ENCODE assay signal across 8 mouse cellular contexts in the genomic region with DNA sequence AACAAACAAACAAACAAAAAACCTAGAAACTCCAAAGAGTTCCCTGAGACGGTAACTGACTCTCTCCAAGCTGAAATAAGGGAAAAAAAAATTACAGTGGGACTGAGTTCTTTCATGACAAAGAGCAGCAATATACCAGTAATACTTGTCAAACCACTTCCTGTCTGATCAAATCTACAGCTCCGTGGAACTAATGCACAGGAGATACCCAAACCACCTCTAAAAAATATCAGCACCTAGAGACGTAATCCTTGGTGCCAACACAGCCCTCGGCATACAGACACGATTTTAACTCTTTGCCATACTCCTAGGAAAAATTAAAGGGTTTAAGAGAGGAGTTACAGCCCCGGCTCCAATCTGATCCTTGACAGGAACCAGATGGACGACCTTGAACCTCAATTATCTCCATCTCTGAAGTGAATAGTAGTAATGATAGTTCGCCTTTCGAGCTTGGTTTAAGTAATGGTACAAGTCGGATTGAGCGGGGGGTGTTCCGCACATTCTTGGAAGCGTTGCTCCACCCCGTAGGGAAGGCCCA. TPM values are rescaled to one million over a fixed set of nuclear protein-coding genes. Genes with fewer than 3 reads are reported as not detected.
DNase-seq lines count a peak whose midpoint lies in the region; ATAC-seq and TF ChIP-seq lines count a peak whose summit lies in the region.

No protein-coding gene starts in this region.

- H3K9ac ChIP-seq in hindbrain, postnatal 0 days (replicated peaks; ENCODE audit: low read length): peak overlapping the region; percentile 89

- H3ac ChIP-seq in myocyte (ENCODE audit: control insufficient read depth, insufficient read length): peak overlapping the region; percentile 57

- H3K27ac ChIP-seq in layer of hippocampus, adult 2 months: peak overlapping the region; percentile 96
- peak overlapping the region; percentile 63 for H3K27ac ChIP-seq in brown adipose tissue, adult 24 weeks (replicated peaks; ENCODE audit: low read depth, low read length)
- peak overlapping the region; percentile 94 for H3K27ac ChIP-seq in hindbrain, postnatal 0 days

- H3K4me3 ChIP-seq in layer of hippocampus, adult 2 months: peak overlapping the region; percentile 78
- H3K4me3 ChIP-seq in brown adipose tissue, adult 24 weeks (ENCODE audit: insufficient read depth, low read depth, low read length): peak overlapping the region; percentile 74
- H3K4me3 ChIP-seq in hindbrain, postnatal 0 days (ENCODE audit: low read length): peak overlapping the region; percentile 78
- H3K4me3 ChIP-seq in myocyte: peak overlapping the region; percentile 75

- H3K4me2 ChIP-seq in hindbrain, postnatal 0 days (ENCODE audit: low read depth, low read length): peak overlapping the region; percentile 65
- H3K4me2 ChIP-seq in myocyte (ENCODE audit: low read depth): peak overlapping the region; percentile 97

- peaks cover 15% of the 10 kb centered on the region for H3K36me3 ChIP-seq in hindbrain, postnatal 0 days (ENCODE audit: insufficient read depth, low read length)
- H3K36me3 ChIP-seq in myocyte (ENCODE audit: control insufficient read depth, insufficient read depth): peaks cover 7% of the 10 kb centered on the region

- 5% methylated on average over 14 of the region's 14 CpGs for WGBS in hindbrain, postnatal 0 days

- TF ChIP-seq POLR2A in myocyte (IDR thresholded peaks at IDR 0.05; ENCODE audit: insufficient read length, low read depth): no peak

- H3K9me3 ChIP-seq in hindbrain, postnatal 0 days (ENCODE audit: low read length): no peaks in the 10 kb centered on the region

- DNase-seq in layer of hippocampus, adult 2 months (ENCODE audit: low spot score in 2 of 2): no peak
- no peak for DNase-seq in layer of hippocampus, adult 9-10 months (ENCODE audit: low spot score)
- no peak for DNase-seq in hindbrain, postnatal 0 days (ENCODE audit: low spot score)
- no peak for DNase-seq in gastrocnemius, postnatal 10 days
- no peak for DNase-seq in left cerebral cortex, postnatal 4 days
- DNase-seq in adrenal gland, postnatal 36 days: no peak

- TF ChIP-seq CTCF in layer of hippocampus, adult 2 months (conservative IDR thresholded peaks at IDR 0.05): no peak
- TF ChIP-seq CTCF in hindbrain, postnatal 0 days (IDR thresholded peaks at IDR 0.05; ENCODE audit: low read depth): no peak

- H3K4me1 ChIP-seq in brown adipose tissue, adult 24 weeks (ENCODE audit: control insufficient read depth, insufficient read depth, insufficient read length, low read length): no peaks in the 10 kb centered on the region
- 0 out of 2 replicates have a peak, but pooled peaks cover 8% of the 10 kb centered on the region for H3K4me1 ChIP-seq in hindbrain, postnatal 0 days (ENCODE audit: insufficient read depth, low read length)

- no peak for ATAC-seq in hindbrain, postnatal 0 days

- no peaks in the 10 kb centered on the region for H3K27me3 ChIP-seq in hindbrain, postnatal 0 days (ENCODE audit: insufficient read depth, low read length)
- H3K27me3 ChIP-seq in myocyte (ENCODE audit: control insufficient read depth, insufficient read depth, insufficient read length): no peaks in the 10 kb centered on the region

- intact Hi-C loops in left cerebral cortex, postnatal 4 days (cut with DNase I): no loop called here

- H3K79me2 ChIP-seq in myocyte (ENCODE audit: control insufficient read depth, insufficient read depth): peaks cover 25% of the 10 kb centered on the region

TF ChIP-seq in myocyte, 11 proteins besides CTCF, POLR2A, EP300 and RAD21:
- TF ChIP-seq MYOD1 (IDR thresholded peaks at IDR 0.05; ENCODE audit: control insufficient read depth in 1 of 3, insufficient read length in 2 of 3, low read depth in 2 of 3): no peak
- TF ChIP-seq TCF12 (IDR thresholded peaks at IDR 0.05; ENCODE audit: insufficient read depth, poor library complexity, severe bottlenecking): no peak
- TF ChIP-seq MYOG (IDR thresholded peaks at IDR 0.05; ENCODE audit: control insufficient read depth in 1 of 3, insufficient read depth in 1 of 3, insufficient read length in 2 of 3, low read depth in 2 of 3): no peak
- TF ChIP-seq REST (IDR thresholded peaks at IDR 0.05; ENCODE audit: insufficient read depth, insufficient read length): no peak
- no peak for TF ChIP-seq POLR2AphosphoS2 (IDR thresholded peaks at IDR 0.05; ENCODE audit: insufficient read length, low read depth)
- TF ChIP-seq E2F4 (IDR thresholded peaks at IDR 0.05; ENCODE audit: insufficient read depth): no peak
- no peak for TF ChIP-seq MAX (IDR thresholded peaks at IDR 0.05; ENCODE audit: low read depth)
- no peak for TF ChIP-seq TCF3 (IDR thresholded peaks at IDR 0.05; ENCODE audit: insufficient read length, low read depth)
- TF ChIP-seq CEBPB (IDR thresholded peaks at IDR 0.05; ENCODE audit: insufficient read depth, poor library complexity, severe bottlenecking): no peak
- no peak for TF ChIP-seq SRF (IDR thresholded peaks at IDR 0.05; ENCODE audit: control insufficient read depth, insufficient read length, low read depth)
- TF ChIP-seq USF1 (IDR thresholded peaks at IDR 0.05; ENCODE audit: low read depth): no peak

RNA-seq across cellular contexts. Expression of a gene that starts 11.4 kb away (rescaled TPM):
- 10 to 100 TPM in 1 of 2 experiments, 1 to 10 TPM in 1; 5.4 to 10.7 TPM for total RNA-seq in layer of hippocampus, adult 2 months (2021)
- polyA plus RNA-seq in brown adipose tissue, adult 24 weeks (2012; ENCODE audit: insufficient read depth, insufficient read length, missing spikeins): not detected in 2 replicates
- total RNA-seq in hindbrain, postnatal 0 days (2014; rRNA removed): 4.7 and 7.0 TPM in 2 replicates
- 0.71 and 1.1 TPM in 2 replicates for polyA plus RNA-seq in hindbrain, postnatal 0 days (2015; fragmentation: Nextera tagmentation; extraction: Ambion mirVana)
- 1.0 TPM for polyA plus RNA-seq in myocyte (2012; fragmentation: generic; extraction: Trizol)
- total RNA-seq in gastrocnemius, postnatal 10 days (2021): 1 to 10 TPM in 1 of 2 experiments, under 1 TPM in 1; 0.63 to 1.7 TPM
- 1 to 10 TPM; 7.1 to 8.5 TPM for total RNA-seq in left cerebral cortex, postnatal 4 days (2021)
- total RNA-seq in adrenal gland, postnatal 36 days (2021): 1 to 10 TPM; 2.1 to 4.3 TPM

RNA-seq across cellular contexts. Expression of a gene that starts 15.8 kb away (rescaled TPM):
- total RNA-seq in layer of hippocampus, adult 2 months (2021): 10 to 100 TPM; 34.0 to 39.4 TPM
- polyA plus RNA-seq in brown adipose tissue, adult 24 weeks (2012; ENCODE audit: insufficient read depth, insufficient read length, missing spikeins): 6.9 and 7.0 TPM in 2 replicates
- 32.4 and 36.3 TPM in 2 replicates for total RNA-seq in hindbrain, postnatal 0 days (2014; rRNA removed)
- polyA plus RNA-seq in hindbrain, postnatal 0 days (2015; fragmentation: Nextera tagmentation; extraction: Ambion mirVana): 28.0 and 33.5 TPM in 2 replicates
- 18.7 TPM for polyA plus RNA-seq in myocyte (2012; fragmentation: generic; extraction: Trizol)
- 10 to 100 TPM; 10.8 to 17.3 TPM for total RNA-seq in gastrocnemius, postnatal 10 days (2021)
- 10 to 100 TPM; 39.0 to 41.7 TPM for total RNA-seq in left cerebral cortex, postnatal 4 days (2021)
- total RNA-seq in adrenal gland, postnatal 36 days (2021): 10 to 100 TPM; 16.8 to 20.2 TPM

RNA-seq across cellular contexts. Expression of a gene that starts 15.9 kb away (rescaled TPM):
- 10 to 100 TPM; 58.2 to 62.7 TPM for total RNA-seq in layer of hippocampus, adult 2 months (2021)
- polyA plus RNA-seq in brown adipose tissue, adult 24 weeks (2012; ENCODE audit: insufficient read depth, insufficient read length, missing spikeins): 40.0 and 47.3 TPM in 2 replicates
- total RNA-seq in hindbrain, postnatal 0 days (2014; rRNA removed): 71.7 and 74.1 TPM in 2 replicates
- 94.1 and 97.6 TPM in 2 replicates for polyA plus RNA-seq in hindbrain, postnatal 0 days (2015; fragmentation: Nextera tagmentation; extraction: Ambion mirVana)
- polyA plus RNA-seq in myocyte (2012; fragmentation: generic; extraction: Trizol): 53.7 TPM
- total RNA-seq in gastrocnemius, postnatal 10 days (2021): 10 to 100 TPM; 34.1 to 39.2 TPM
- total RNA-seq in left cerebral cortex, postnatal 4 days (2021): 10 to 100 TPM; 45.3 to 45.9 TPM
- total RNA-seq in adrenal gland, postnatal 36 days (2021): 10 to 100 TPM; 85.9 to 94.4 TPM

RNA-seq across cellular contexts. Expression of a gene that starts 19.4 kb away (rescaled TPM):
- 1 to 10 TPM; 2.0 to 2.3 TPM for total RNA-seq in layer of hippocampus, adult 2 months (2021)
- not detected in 2 replicates for polyA plus RNA-seq in brown adipose tissue, adult 24 weeks (2012; ENCODE audit: insufficient read depth, insufficient read length, missing spikeins)
- total RNA-seq in hindbrain, postnatal 0 days (2014; rRNA removed): 0.47 and 4.0 TPM in 2 replicates
- 1.3 and 1.4 TPM in 2 replicates for polyA plus RNA-seq in hindbrain, postnatal 0 days (2015; fragmentation: Nextera tagmentation; extraction: Ambion mirVana)
- polyA plus RNA-seq in myocyte (2012; fragmentation: generic; extraction: Trizol): 0.53 TPM
- under 1 TPM; 0.65 to 0.73 TPM for total RNA-seq in gastrocnemius, postnatal 10 days (2021)
- under 1 TPM; 0.54 to 0.92 TPM for total RNA-seq in left cerebral cortex, postnatal 4 days (2021)
- under 1 TPM; 0.30 to 0.46 TPM for total RNA-seq in adrenal gland, postnatal 36 days (2021)

RNA-seq across cellular contexts. Expression of a gene that starts 24.6 kb away (rescaled TPM):
- total RNA-seq in layer of hippocampus, adult 2 months (2021): 10 to 100 TPM; 36.0 to 44.9 TPM
- 6.6 and 9.8 TPM in 2 replicates for polyA plus RNA-seq in brown adipose tissue, adult 24 weeks (2012; ENCODE audit: insufficient read depth, insufficient read length, missing spikeins)
- total RNA-seq in hindbrain, postnatal 0 days (2014; rRNA removed): 45.9 and 55.3 TPM in 2 replicates
- 26.3 and 26.4 TPM in 2 replicates for polyA plus RNA-seq in hindbrain, postnatal 0 days (2015; fragmentation: Nextera tagmentation; extraction: Ambion mirVana)
- polyA plus RNA-seq in myocyte (2012; fragmentation: generic; extraction: Trizol): 16.5 TPM
- total RNA-seq in gastrocnemius, postnatal 10 days (2021): 10 to 100 TPM; 10.8 to 12.1 TPM
- 10 to 100 TPM; 33.4 to 39.1 TPM for total RNA-seq in left cerebral cortex, postnatal 4 days (2021)
- 10 to 100 TPM; 22.8 to 24.3 TPM for total RNA-seq in adrenal gland, postnatal 36 days (2021)
